Mouse (Mus musculus): Measurements from ENCODE around the gene Sucla2.

GRCm38 (mm10) chr14:73494122-73494521, 31.0 kb upstream of the Sucla2 start:
- no peak for TF ChIP-seq CTCF (IDR thresholded peaks at IDR 0.05; ENCODE audit: low read depth, low read length)
- TF ChIP-seq TAL1 (conservative IDR thresholded peaks at IDR 0.05; ENCODE audit: low read depth, low read length), result no peak
- TF ChIP-seq GATA1 (IDR thresholded peaks at IDR 0.05; ENCODE audit: borderline replicate concordance, low read length), result no peak
- TF ChIP-seq POLR2AphosphoS5 (IDR thresholded peaks at IDR 0.05; ENCODE audit: insufficient replicate concordance, low read depth, low read length), result no peak
- no peak for TF ChIP-seq GATA2 (IDR thresholded peaks at IDR 0.05; ENCODE audit: borderline replicate concordance, low read depth, low read length)
